Mouse (Mus musculus): ENCODE results near the gene Mtus2.

DNA sequence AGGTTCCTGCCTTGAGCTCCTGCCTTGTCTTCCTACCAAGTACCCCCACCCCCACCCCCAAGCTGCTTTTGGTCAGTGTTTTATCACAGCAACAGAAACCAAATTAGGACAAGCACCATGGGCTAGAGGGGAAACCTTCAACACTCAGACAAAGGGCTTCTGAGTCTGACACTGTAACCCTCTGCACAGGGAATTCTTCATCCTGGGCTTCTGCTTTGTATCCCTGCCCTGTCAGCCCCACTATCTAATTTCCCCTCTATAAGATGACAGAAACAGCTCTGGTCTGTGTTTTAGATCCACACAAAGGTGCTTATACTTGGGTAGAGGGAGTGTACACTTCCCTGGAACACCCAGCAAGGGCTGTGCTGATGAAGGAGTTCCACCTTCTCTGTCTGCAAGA, 294.7 kb downstream of the Mtus2 start:
- TF ChIP-seq CTCF (IDR thresholded peaks at IDR 0.05; ENCODE audit: low read depth, low read length) (no peak), POLR2A (IDR thresholded peaks at IDR 0.05; ENCODE audit: borderline replicate concordance, low read depth, low read length) (no peak)

All from bone marrow macrophage, adult 2 months (primary cell).